Mouse (Mus musculus): ENCODE data around the gene 4933402J07Rik.

Gene 4933402J07Rik

GRCm38 (mm10) chr8:87563553-87563952 lies at the start of gene 4933402J07Rik:
TSS of gene 4933402J07Rik (plus strand) at chr8:87563853.
- no peak for DNase-seq (ENCODE audit: low spot score)

- no peak for DNase-seq (ENCODE audit: low spot score)
These were observed 46.5 kb upstream of the 4933402J07Rik start for GRCm38 (mm10) chr8:87517132-87517531.

GRCm38 (mm10) chr8:87525006-87525405 lies 38.6 kb upstream of the 4933402J07Rik start:
- DNase-seq (ENCODE audit: low spot score), result no peak

GRCm38 (mm10) chr8:87531176-87531575 lies 32.5 kb upstream of the 4933402J07Rik start:
- no peak for DNase-seq (ENCODE audit: low spot score)

- no peak for DNase-seq (ENCODE audit: low spot score)
These were observed 30.2 kb upstream of the 4933402J07Rik start for GRCm38 (mm10) chr8:87533476-87533875.

- DNase-seq (ENCODE audit: low spot score), result no peak
These were observed 28.8 kb upstream of the 4933402J07Rik start for GRCm38 (mm10) chr8:87534846-87535245.

- peak; percentile 76 for DNase-seq (ENCODE audit: low spot score)
These were observed 26.9 kb upstream of the 4933402J07Rik start for GRCm38 (mm10) chr8:87536615-87537329.

- no peak for DNase-seq (ENCODE audit: low spot score)
These were observed 23.7 kb upstream of the 4933402J07Rik start for GRCm38 (mm10) chr8:87539829-87540394.

- no peak for DNase-seq (ENCODE audit: low spot score)
These were observed 13.8 kb upstream of the 4933402J07Rik start for GRCm38 (mm10) chr8:87549881-87550280.

GRCm38 (mm10) chr8:87552801-87553200 lies 10.9 kb upstream of the 4933402J07Rik start:
- DNase-seq (ENCODE audit: low spot score), result no peak

- no peak for DNase-seq (ENCODE audit: low spot score)
These were observed 2.9 kb upstream of the 4933402J07Rik start for GRCm38 (mm10) chr8:87560801-87561200.

GRCm38 (mm10) chr8:87569203-87569602 lies 5.5 kb downstream of the 4933402J07Rik start:
- DNase-seq (ENCODE audit: low spot score), result no peak

GRCm38 (mm10) chr8:87569706-87570563 lies 6.3 kb downstream of the 4933402J07Rik start:
- peak; percentile 8 for DNase-seq (ENCODE audit: low spot score)

- peak; percentile 5 for DNase-seq (ENCODE audit: low spot score)
These were observed 6.9 kb downstream of the 4933402J07Rik start for GRCm38 (mm10) chr8:87570564-87570855.

GRCm38 (mm10) chr8:87570880-87571279 lies 7.2 kb downstream of the 4933402J07Rik start:
- DNase-seq (ENCODE audit: low spot score), result peak; percentile 3

GRCm38 (mm10) chr8:87594272-87594671 lies 30.6 kb downstream of the 4933402J07Rik start:
- DNase-seq (ENCODE audit: low spot score), result peak; percentile 46

- no peak for DNase-seq (ENCODE audit: low spot score)
These were observed 39.1 kb downstream of the 4933402J07Rik start for GRCm38 (mm10) chr8:87602731-87603130.

- no peak for DNase-seq (ENCODE audit: low spot score)
These were observed 45.5 kb downstream of the 4933402J07Rik start for GRCm38 (mm10) chr8:87609110-87609509.

- no peak for DNase-seq (ENCODE audit: low spot score)
These were observed 46.1 kb downstream of the 4933402J07Rik start for GRCm38 (mm10) chr8:87609651-87610192.

- DNase-seq (ENCODE audit: low spot score), result no peak
These were observed 50.0 kb downstream of the 4933402J07Rik start for GRCm38 (mm10) chr8:87613701-87614100.

GRCm38 (mm10) chr8:87619118-87619517 lies 55.5 kb downstream of the 4933402J07Rik start:
- DNase-seq (ENCODE audit: low spot score), result no peak

GRCm38 (mm10) chr8:87619529-87619928 lies 55.9 kb downstream of the 4933402J07Rik start:
- no peak for DNase-seq (ENCODE audit: low spot score)

- no peak for DNase-seq (ENCODE audit: low spot score)
These were observed 56.6 kb downstream of the 4933402J07Rik start for GRCm38 (mm10) chr8:87620225-87620624.
